Mouse (Mus musculus): ENCODE measurements at regions not wholly inside any gene's neighbourhood (a gene's known extent, or its start where the extent isn't known, plus 50 kb on each side); places are given as distances from the start of the nearest gene placed in this dataset.

DNA sequence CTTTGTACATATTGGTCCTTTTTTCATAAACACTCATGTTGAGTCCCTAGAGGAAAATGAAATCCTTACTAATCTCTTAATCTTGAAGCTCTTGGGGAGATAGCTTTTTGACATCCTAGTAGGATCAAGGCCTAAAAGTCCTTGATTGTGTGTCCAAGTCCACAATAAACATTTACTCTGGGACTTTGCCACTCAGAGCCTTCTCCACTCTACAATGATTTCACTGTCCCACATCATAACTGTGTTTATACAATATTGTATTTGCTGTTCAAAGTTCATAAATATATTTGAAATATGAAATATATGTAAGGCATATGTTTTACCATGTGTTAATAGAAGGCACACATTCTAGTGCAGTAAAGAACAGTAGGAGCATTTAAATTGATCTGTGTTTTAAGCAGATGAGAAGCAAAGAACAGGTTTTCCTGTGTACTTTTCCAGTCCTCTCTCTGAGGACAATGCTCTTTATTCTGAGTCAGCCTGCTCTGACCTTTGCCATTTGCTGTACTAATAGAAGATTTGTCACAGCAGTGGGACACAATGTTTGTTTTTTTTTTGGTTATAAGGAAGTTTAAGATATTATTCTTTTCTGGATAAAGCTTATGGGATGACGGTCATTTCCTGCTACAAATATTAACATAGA lies 130.7 kb upstream of the Gprin3 start:
- intact Hi-C loops (cut with DNase I) = no loop called here
- DNase-seq (ENCODE audit: extremely low spot score in 1 of 2, low spot score in 2 of 2) = no peak

GRCm38 (mm10) chr6:59537025-59537424 lies 110.9 kb upstream of the Gprin3 start:
- intact Hi-C loops (cut with DNase I) = no loop called here
- DNase-seq (ENCODE audit: extremely low spot score in 1 of 2, low spot score in 2 of 2) = no peak

DNA sequence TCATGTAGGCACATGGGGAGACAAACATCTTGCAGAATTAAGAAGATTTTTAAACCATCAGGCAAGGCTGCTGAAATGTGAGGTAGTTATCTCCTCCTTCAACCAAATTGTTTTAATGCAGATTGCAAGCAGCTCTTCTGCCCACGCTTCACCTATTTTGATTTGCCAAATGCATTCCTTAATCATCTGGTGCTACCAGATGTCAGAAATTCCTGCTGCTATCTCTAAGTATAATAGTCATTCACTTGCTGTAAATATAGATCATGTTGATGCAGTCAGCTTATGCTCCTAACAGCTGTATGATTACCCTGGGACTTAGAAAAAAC lies 98.8 kb upstream of the Gprin3 start:
- DNase-seq (ENCODE audit: extremely low spot score in 1 of 2, low spot score in 2 of 2) = no peak
- intact Hi-C loops (cut with DNase I) = no loop called here

GRCm38 (mm10) chr6:59524095-59524939 lies 98.2 kb upstream of the Gprin3 start:
- no peak for DNase-seq (ENCODE audit: extremely low spot score in 1 of 2, low spot score in 2 of 2)
- intact Hi-C loops (cut with DNase I) = no loop called here

DNA sequence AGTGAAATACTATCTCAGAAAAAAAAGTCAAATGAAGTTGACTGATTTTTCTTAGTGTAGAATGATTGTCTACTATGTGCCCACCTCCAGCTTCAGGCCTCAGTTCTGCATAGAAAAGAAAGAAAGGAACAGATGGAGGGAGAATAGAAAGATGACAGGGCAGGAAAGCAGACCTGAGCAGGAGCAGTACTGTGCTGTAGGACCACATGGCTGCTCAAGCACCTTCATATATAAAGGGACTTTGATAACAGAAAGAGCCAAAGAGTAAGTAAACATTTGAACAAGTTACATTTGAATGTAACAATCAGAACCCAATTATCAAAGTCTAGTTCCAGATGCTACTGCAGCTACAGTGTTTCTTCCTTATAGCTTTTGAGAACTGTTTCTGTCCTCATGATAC lies 96.9 kb upstream of the Gprin3 start:
- no peak for DNase-seq (ENCODE audit: extremely low spot score in 1 of 2, low spot score in 2 of 2)
- intact Hi-C loops (cut with DNase I) = no loop called here

- peak in 1 of 2 experiments; percentile 36 for DNase-seq (ENCODE audit: extremely low spot score in 1 of 2, low spot score in 2 of 2)
- intact Hi-C loops (cut with DNase I) = loop anchor here (5.0 kb wide), 1 partner anchor 254 kb away; no protein-coding TSS in a partner anchor
Measured at GRCm38 (mm10) chr6:59500818-59501217, 74.7 kb upstream of the Gprin3 start.

DNA sequence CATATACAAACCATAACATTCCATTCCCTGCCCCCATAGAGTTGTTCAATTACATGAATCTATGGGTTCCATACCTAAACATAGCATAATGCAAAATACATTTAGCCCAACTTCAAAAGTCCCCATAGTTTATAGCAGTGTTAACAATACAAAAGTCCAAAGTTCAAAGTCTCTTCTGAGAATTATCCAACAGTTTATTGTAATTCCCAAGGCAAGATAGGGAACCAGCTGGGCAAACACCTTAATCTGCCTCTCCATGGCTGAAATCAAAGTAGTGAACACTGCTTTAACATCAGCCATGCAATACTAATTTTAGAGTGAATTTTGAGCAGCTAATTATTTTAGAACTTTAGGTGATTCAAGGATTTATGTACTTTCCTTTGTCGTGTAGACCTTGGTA lies 72.7 kb upstream of the Gprin3 start:
- DNase-seq (ENCODE audit: extremely low spot score in 1 of 2, low spot score in 2 of 2) = no peak
- intact Hi-C loops (cut with DNase I) = no loop called here

DNA sequence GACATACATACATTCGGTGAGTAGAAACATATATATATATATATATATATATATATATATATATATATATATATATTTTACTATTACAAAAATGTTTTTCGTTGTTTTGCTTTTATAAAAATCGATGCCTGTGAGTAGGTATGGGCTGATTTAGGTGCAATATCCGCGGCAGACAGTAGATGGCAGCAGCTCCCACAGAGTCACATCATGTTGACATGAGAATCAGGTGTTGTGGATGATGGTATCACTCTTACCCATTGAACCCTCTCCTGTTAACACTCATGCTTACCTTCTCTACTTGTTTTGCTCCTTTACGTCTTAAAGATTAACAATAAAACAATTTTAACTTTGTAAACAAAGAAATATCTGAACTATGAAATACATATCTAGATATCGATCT lies 72.0 kb upstream of the Gprin3 start:
- intact Hi-C loops (cut with DNase I) = no loop called here
- DNase-seq (ENCODE audit: extremely low spot score in 1 of 2, low spot score in 2 of 2) = peak; percentile 25 to 57

GRCm38 (mm10) chr6:59489001-59489575 lies 63.0 kb upstream of the Gprin3 start:
- peak in 1 of 2 experiments; percentile 27 for DNase-seq (ENCODE audit: extremely low spot score in 1 of 2, low spot score in 2 of 2)
- intact Hi-C loops (cut with DNase I) = no loop called here

GRCm38 (mm10) chr6:59488386-59488785 lies 62.3 kb upstream of the Gprin3 start:
- no peak for DNase-seq (ENCODE audit: extremely low spot score in 1 of 2, low spot score in 2 of 2)
- intact Hi-C loops (cut with DNase I) = no loop called here

DNA sequence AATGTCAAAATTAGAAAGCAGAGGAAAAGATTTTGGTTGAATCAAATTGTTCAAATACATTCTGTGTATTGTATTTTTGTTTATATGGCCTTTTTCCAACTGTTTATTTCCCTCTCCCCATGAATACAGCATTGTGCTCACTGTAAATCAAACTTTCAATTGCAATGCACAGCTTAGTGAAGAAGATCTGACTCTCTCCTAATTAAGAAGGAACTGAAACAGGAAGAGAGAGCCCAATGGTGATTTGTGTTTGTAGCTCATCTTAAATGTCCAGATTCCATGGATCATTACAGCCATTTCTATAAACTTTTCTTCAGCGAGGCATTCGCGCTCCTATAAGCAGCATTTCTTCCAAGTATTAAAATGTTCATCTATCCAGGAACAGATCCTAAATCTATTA lies 57.9 kb upstream of the Gprin3 start:
- intact Hi-C loops (cut with DNase I) = no loop called here
- no peak for DNase-seq (ENCODE audit: extremely low spot score in 1 of 2, low spot score in 2 of 2)

DNA sequence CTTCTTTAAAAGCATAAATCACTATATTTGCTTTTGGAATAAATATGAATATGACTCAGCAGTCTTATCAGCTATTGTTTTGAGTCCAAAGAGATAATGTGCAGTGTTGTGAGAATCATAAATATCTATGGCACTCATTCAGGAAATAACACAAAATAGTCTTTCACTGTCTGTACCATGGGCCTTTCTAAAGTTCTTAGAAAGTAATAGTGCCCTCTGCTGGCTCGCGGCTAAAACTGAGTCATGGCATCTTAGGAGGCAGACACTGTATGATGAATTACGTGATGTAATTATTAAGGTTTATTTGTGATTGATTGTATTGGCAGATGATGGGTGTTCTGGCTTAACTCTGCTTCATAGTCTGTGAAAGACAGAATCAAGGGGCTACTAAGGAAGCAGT lies 57.5 kb upstream of the Gprin3 start:
- peak; percentile 29 to 35 for DNase-seq (ENCODE audit: extremely low spot score in 1 of 2, low spot score in 2 of 2)
- intact Hi-C loops (cut with DNase I) = loop anchor here (2.0 kb wide), 1 partner anchor 235 kb away; no protein-coding TSS in a partner anchor

Measured in left cerebral cortex, postnatal 10 days (tissue).